Mouse (Mus musculus) hindbrain, embryonic 13.5 days (tissue): Measurements from ENCODE around the gene Atp1a1. TPM values are rescaled to one million over a fixed set of nuclear protein-coding genes. Genes with fewer than 3 reads are reported as not detected.

Source experiments
- ATAC-seq: fragments of 200-750 bp; cut with Nextera tagmentation; 2 replicates; pipeline ENCODE4 v1.8.0; 2017; ENCODE audit warnings: moderate TSS enrichment; ENCODE audit not compliant: low FRiP score
- H3K27ac ChIP-seq: fragments of 300-500 bp; sonication (generic); 2 replicates; pipeline ENCODE4 v1.5.1; 2015; ENCODE audit warnings: inconsistent platforms, mild to moderate bottlenecking, moderate library complexity
- H3K27me3 ChIP-seq: fragments of 300-500 bp; sonication (generic); 2 replicates; pipeline ENCODE4 v1.6.1; 2015; ENCODE audit warnings: mild to moderate bottlenecking, inconsistent platforms
- H3K36me3 ChIP-seq: fragments of 300-500 bp; sonication (generic); 2 replicates; pipeline ENCODE4 v1.6.1; 2015; ENCODE audit warnings: mild to moderate bottlenecking, inconsistent platforms
- H3K4me1 ChIP-seq: fragments of 300-500 bp; sonication (generic); replicated peaks from 2 replicates; pipeline ENCODE4 v1.6.1; 2015; ENCODE audit warnings: inconsistent platforms
- H3K4me2 ChIP-seq: fragments of 300-500 bp; sonication (generic); 2 replicates; pipeline ENCODE4 v1.6.1; 2015; ENCODE audit warnings: inconsistent platforms, mild to moderate bottlenecking, moderate library complexity
- H3K4me3 ChIP-seq: fragments of 300-500 bp; sonication (generic); 2 replicates; pipeline ENCODE4 v1.5.1; 2015; ENCODE audit warnings: mild to moderate bottlenecking, inconsistent platforms
- H3K9ac ChIP-seq: fragments of 300-500 bp; sonication (generic); 2 replicates; pipeline ENCODE4 v1.6.1; 2015; ENCODE audit warnings: mild to moderate bottlenecking, inconsistent platforms
- H3K9me3 ChIP-seq: fragments of 300-500 bp; sonication (generic); 2 replicates; pipeline ENCODE4 v1.6.1; 2016; ENCODE audit warnings: inconsistent platforms
- WGBS: fragments of 180-500 bp; shearing (Covaris S2); methylation state at CpG from one replicate; pipeline ENCODE4 v1.1.7; 2015; 5-methylcytosine and 5-hydroxymethylcytosine counted together
- polyA plus RNA-seq: library from polyadenylated mRNA; unstranded; fragments of >200 nt; fragmentation: Nextera tagmentation; extraction: Ambion mirVana; gene quantifications from 2 replicates; pipeline ENCODE4 v1.2.1, GENCODE M21; 2015

Gene Atp1a1
- polyA plus RNA-seq, 1 experiment from 2014 or later = 50.4 TPM

GRCm38 (mm10) chr3:101561948-101562347 lies 42.5 kb downstream of the Atp1a1 start:
- H3K9ac ChIP-seq = no peak overlapping the region
- no peak overlapping the region for H3K4me3 ChIP-seq
- H3K4me2 ChIP-seq = no peak overlapping the region
- H3K27ac ChIP-seq = no peak overlapping the region
- WGBS = 92% methylated on average over 5 of the region's 5 CpGs
- H3K27me3 ChIP-seq = no peaks in the 10 kb centered on the region
- ATAC-seq = no peak
- H3K4me1 ChIP-seq = peaks cover 23% of the 10 kb centered on the region; the same call in 1 of the 2 replicates
- H3K9me3 ChIP-seq = no peaks in the 10 kb centered on the region
- H3K36me3 ChIP-seq = no peaks in the 10 kb centered on the region

- no peak overlapping the region for H3K9ac ChIP-seq
- no peaks in the 10 kb centered on the region for H3K27me3 ChIP-seq
- H3K36me3 ChIP-seq = no peaks in the 10 kb centered on the region
- peaks cover 23% of the 10 kb centered on the region; the same call in 1 of the 2 replicates for H3K4me1 ChIP-seq
- peak; percentile 59 for ATAC-seq
- H3K4me3 ChIP-seq = no peak overlapping the region
- 41% methylated on average over 9 of the region's 9 CpGs for WGBS
- H3K9me3 ChIP-seq = no peaks in the 10 kb centered on the region
- peak overlapping the region; percentile 61 for H3K27ac ChIP-seq
- no peak overlapping the region for H3K4me2 ChIP-seq
Measured at GRCm38 (mm10) chr3:101560841-101561522, 43.5 kb downstream of the Atp1a1 start.

GRCm38 (mm10) chr3:101556712-101557111 lies 47.8 kb downstream of the Atp1a1 start:
- H3K9ac ChIP-seq = no peak overlapping the region

GRCm38 (mm10) chr3:101552621-101553620 lies 51.6 kb downstream of the Atp1a1 start:
- no peak overlapping the region for H3K27ac ChIP-seq
- peaks cover 11% of the 10 kb centered on the region for H3K4me1 ChIP-seq
- no peak overlapping the region for H3K4me2 ChIP-seq
- 90% methylated on average over 7 of the region's 7 CpGs for WGBS
- no peaks in the 10 kb centered on the region for H3K36me3 ChIP-seq
- H3K9ac ChIP-seq = no peak overlapping the region
- ATAC-seq = no peak
- no peak overlapping the region for H3K4me3 ChIP-seq
- no peaks in the 10 kb centered on the region for H3K9me3 ChIP-seq
- no peaks in the 10 kb centered on the region for H3K27me3 ChIP-seq

More at GRCm38 (mm10) chr3:101556712-101557111, 47.8 kb downstream of the Atp1a1 start:
- Histone ChIP-seq H3K4me2 (no peak overlapping the region), H3K4me3 (no peak overlapping the region), H3K27ac (no peak overlapping the region), H3K36me3 (no peaks in the 10 kb centered on the region), H3K9me3 (no peaks in the 10 kb centered on the region), H3K4me1 (peaks cover 14% of the 10 kb centered on the region), H3K27me3 (no peaks in the 10 kb centered on the region)
- WGBS = 86% methylated on average over 2 of the region's 2 CpGs
- no peak for ATAC-seq

GRCm38 (mm10) chr3:101551457-101552230 lies 52.8 kb downstream of the Atp1a1 start:
- Histone ChIP-seq H3K27ac (no peak overlapping the region; the same call in 1 of the 2 replicates), H3K9me3 (no peaks in the 10 kb centered on the region), H3K4me2 (no peak overlapping the region), H3K4me3 (no peak overlapping the region), H3K27me3 (no peaks in the 10 kb centered on the region), H3K36me3 (no peaks in the 10 kb centered on the region), H3K4me1 (peaks cover 11% of the 10 kb centered on the region), H3K9ac (no peak overlapping the region)
- WGBS = 52% methylated on average over 25 of the region's 26 CpGs
- peak; percentile 67 for ATAC-seq

GRCm38 (mm10) chr3:101549749-101550148 lies 54.7 kb downstream of the Atp1a1 start:
- H3K27ac ChIP-seq = no peak overlapping the region
- H3K36me3 ChIP-seq = no peaks in the 10 kb centered on the region
- no peaks in the 10 kb centered on the region for H3K9me3 ChIP-seq
- no peak for ATAC-seq
- peaks cover 11% of the 10 kb centered on the region for H3K4me1 ChIP-seq
- H3K9ac ChIP-seq = no peak overlapping the region
- no peak overlapping the region for H3K4me3 ChIP-seq
- no peaks in the 10 kb centered on the region for H3K27me3 ChIP-seq
- no peak overlapping the region for H3K4me2 ChIP-seq
- WGBS = 84% methylated on average over 5 of the region's 5 CpGs

GRCm38 (mm10) chr3:101544116-101544515 lies 60.4 kb downstream of the Atp1a1 start:
- Histone ChIP-seq H3K4me2 (no peak overlapping the region), H3K9me3 (no peaks in the 10 kb centered on the region), H3K4me1 (no peaks in the 10 kb centered on the region), H3K27me3 (no peaks in the 10 kb centered on the region), H3K4me3 (no peak overlapping the region), H3K36me3 (no peaks in the 10 kb centered on the region), H3K27ac (no peak overlapping the region), H3K9ac (no peak overlapping the region)
- ATAC-seq = no peak
- 70% methylated on average over 7 of the region's 7 CpGs for WGBS

GRCm38 (mm10) chr3:101541571-101541970 lies 62.9 kb downstream of the Atp1a1 start:
- H3K27ac ChIP-seq = no peak overlapping the region
- H3K27me3 ChIP-seq = peaks cover 7% of the 10 kb centered on the region; the same call in 1 of the 2 replicates
- no peak overlapping the region for H3K9ac ChIP-seq
- no peaks in the 10 kb centered on the region for H3K9me3 ChIP-seq
- no peak overlapping the region for H3K4me2 ChIP-seq
- no peaks in the 10 kb centered on the region for H3K36me3 ChIP-seq
- no peak overlapping the region for H3K4me3 ChIP-seq
- 35% methylated on average over 6 of the region's 6 CpGs for WGBS
- no peaks in the 10 kb centered on the region for H3K4me1 ChIP-seq
- no peak for ATAC-seq

- Histone ChIP-seq H3K4me3 (no peak overlapping the region), H3K9me3 (no peaks in the 10 kb centered on the region), H3K36me3 (no peaks in the 10 kb centered on the region), H3K27me3 (peaks cover 7% of the 10 kb centered on the region; the same call in 1 of the 2 replicates), H3K9ac (no peak overlapping the region), H3K4me2 (no peak overlapping the region), H3K27ac (no peak overlapping the region), H3K4me1 (no peaks in the 10 kb centered on the region)
- WGBS = 72% methylated on average over 4 of the region's 4 CpGs
- no peak for ATAC-seq
Measured at GRCm38 (mm10) chr3:101540568-101540967, 63.9 kb downstream of the Atp1a1 start.

GRCm38 (mm10) chr3:101536322-101536721 lies 68.2 kb downstream of the Atp1a1 start:
- H3K27ac ChIP-seq = no peak overlapping the region
- peaks cover 5% of the 10 kb centered on the region; the same call in 1 of the 2 replicates for H3K4me1 ChIP-seq
- H3K9me3 ChIP-seq = no peaks in the 10 kb centered on the region
- H3K4me2 ChIP-seq = no peak overlapping the region
- no peaks in the 10 kb centered on the region for H3K36me3 ChIP-seq
- H3K4me3 ChIP-seq = no peak overlapping the region
- no peak overlapping the region for H3K9ac ChIP-seq
- ATAC-seq = no peak
- H3K27me3 ChIP-seq = peaks cover 7% of the 10 kb centered on the region; the same call in 1 of the 2 replicates
- 79% methylated on average over 7 of the region's 7 CpGs for WGBS

- H3K27me3 ChIP-seq = peaks cover 7% of the 10 kb centered on the region; the same call in 1 of the 2 replicates
- no peak overlapping the region for H3K27ac ChIP-seq
- H3K9ac ChIP-seq = no peak overlapping the region
- no peaks in the 10 kb centered on the region for H3K36me3 ChIP-seq
- no peaks in the 10 kb centered on the region for H3K9me3 ChIP-seq
- no peak overlapping the region for H3K4me3 ChIP-seq
- ATAC-seq = no peak
- WGBS = 90% methylated on average over 9 of the region's 9 CpGs
- no peak overlapping the region for H3K4me2 ChIP-seq
- H3K4me1 ChIP-seq = peaks cover 18% of the 10 kb centered on the region
Measured at GRCm38 (mm10) chr3:101534311-101534710, 70.2 kb downstream of the Atp1a1 start.

GRCm38 (mm10) chr3:101533373-101533772 lies 71.1 kb downstream of the Atp1a1 start:
- no peaks in the 10 kb centered on the region for H3K9me3 ChIP-seq
- H3K27me3 ChIP-seq = peaks cover 3% of the 10 kb centered on the region; the same call in 1 of the 2 replicates
- H3K4me2 ChIP-seq = no peak overlapping the region
- 82% methylated on average over 2 of the region's 2 CpGs for WGBS
- no peak overlapping the region for H3K9ac ChIP-seq
- H3K36me3 ChIP-seq = no peaks in the 10 kb centered on the region
- H3K4me1 ChIP-seq = peaks cover 27% of the 10 kb centered on the region
- ATAC-seq = no peak
- H3K27ac ChIP-seq = no peak overlapping the region
- H3K4me3 ChIP-seq = no peak overlapping the region
